Mouse (Mus musculus): ENCODE data around the gene Prdx3.

Gene Prdx3

DNA sequence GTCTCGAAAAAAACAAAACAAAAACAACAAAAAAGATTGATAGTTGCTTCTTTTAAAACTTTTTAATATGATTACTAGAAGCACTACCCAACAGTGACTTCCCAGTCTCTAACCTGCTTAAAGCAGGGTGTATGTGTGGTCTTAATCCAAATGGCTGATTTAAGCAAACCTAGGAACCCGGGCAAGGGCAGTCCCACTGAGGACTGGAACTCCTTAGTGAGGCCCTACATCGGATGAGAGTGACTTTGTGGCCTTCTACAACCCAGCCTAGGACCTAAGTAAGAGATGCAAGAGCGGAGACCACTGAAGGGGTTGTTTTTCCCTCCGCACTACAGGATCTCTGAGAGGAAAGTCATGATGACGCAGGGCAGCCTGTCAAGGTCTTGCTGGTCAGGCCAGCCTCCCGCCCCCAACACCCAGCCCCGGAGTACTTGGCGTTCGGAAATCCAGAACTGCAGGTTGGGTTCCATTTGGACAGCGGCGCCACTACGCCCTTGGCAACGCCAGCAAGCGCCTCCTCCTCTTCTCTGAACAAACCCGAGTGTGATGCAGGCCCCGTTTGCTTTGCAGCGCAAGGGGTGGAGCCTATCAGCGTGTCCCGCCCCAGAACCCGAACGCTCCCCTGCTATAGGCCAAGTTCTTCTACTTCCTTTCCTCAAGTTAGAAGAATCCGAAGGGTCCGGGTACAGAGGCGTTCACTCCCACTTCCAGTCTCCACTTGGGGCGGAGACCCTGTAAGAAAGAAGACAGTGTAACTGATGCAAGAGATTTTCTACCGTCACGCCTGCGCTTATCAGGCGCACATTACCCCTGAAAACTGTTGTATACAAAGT lies 13.3 kb downstream of the Prdx3 start, which contains the start of gene Sfxn4:
Gene Sfxn4 (minus strand): TSS at position 612 of the 833 bp plus-strand sequence.
- peak; percentile 94 to 96 for DNase-seq

DNA sequence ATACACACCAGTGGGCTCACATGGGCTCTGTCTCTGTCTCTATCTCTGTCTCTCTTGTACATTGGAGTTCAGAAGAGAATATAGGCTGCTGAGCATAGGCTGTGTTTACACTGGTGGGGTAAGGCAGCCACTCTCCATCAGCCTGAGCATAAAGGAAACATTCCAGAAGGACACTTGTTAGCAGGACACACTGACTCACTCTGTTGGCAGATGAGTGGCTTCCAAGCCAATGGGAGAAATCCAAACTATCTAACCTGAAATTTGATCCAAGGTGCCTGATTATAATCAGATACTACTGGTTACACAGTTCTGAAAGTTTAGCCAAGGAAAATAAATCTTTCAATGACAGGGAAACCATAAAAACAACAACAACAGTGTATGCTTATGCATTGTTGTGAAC lies 28.6 kb downstream of the Prdx3 start:
- DNase-seq = no peak

DNA sequence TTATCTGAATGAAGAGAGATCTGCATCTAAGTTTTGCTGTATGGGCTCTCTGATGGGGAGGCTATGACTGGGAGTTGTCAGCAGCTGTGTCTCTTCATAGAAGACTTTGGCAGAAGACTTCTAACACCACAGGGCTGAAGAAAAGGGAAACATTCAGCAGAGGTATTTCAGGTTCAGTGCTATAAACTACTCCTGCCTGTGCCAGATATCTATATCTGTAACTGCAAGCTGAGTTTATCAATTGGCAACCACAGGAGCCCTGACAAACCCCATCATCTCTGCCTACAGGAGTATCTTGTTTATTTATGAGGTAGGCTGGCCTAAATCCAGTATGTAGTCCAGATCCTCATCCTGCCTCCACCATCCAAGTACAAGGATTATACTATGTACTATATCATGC lies 31.0 kb downstream of the Prdx3 start:
- no peak for DNase-seq

DNA sequence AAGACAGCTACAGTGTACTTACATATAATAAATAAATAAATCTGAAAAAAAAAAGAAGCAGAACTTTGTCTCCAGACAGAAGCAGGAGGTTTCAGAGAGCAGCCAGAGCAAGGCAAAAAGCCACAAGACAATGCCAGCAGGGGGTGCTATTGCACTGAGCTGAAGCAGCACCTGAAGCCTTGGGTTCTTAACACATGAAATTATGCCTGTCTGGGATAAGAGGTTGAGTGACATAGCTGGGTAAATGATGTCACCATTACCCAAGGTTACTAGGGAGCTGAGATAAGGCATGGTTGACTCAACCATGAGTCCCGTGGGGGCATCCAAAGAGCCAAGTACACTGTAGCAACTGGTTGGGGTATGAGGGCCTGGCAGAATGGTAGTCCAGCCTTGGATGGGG lies 36.6 kb downstream of the Prdx3 start:
- DNase-seq = peak; percentile 65 to 91

DNA sequence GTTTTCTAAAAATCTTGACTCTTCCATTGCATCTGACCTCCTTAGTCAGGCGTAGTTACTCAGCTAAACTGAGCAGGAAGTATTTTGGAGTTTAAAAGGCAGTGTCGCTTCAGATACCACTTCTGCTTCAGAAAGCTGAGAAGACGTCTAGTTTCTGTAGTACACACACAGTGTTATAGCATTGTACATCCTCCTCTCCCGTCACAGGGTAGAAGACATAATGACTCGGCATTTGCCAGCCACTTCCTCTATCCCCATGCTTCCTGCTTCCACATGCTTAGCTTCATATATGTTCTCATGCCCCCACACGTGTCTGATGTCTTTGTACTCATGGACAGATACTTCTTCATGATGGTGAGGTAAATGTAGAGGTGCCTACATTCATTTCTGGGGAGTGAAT lies 55.7 kb downstream of the Prdx3 start:
- no peak for DNase-seq
